Mouse (Mus musculus) layer of hippocampus, adult 2 months (tissue): ENCODE measurements around the gene Gsdma3. TPM values are rescaled to one million over a fixed set of nuclear protein-coding genes. Genes with fewer than 3 reads are reported as not detected.

Experiments used
- DNase-seq, 2 experiments: peaks; one replicate each; pipeline ENCODE4 v3.0.0; 2022; ENCODE audit warnings: low spot score in 2 of 2
- H3K27ac ChIP-seq: fragments of 200-600 bp; 2 replicates; pipeline ENCODE4 v1.8.1; 2022
- H3K4me3 ChIP-seq: fragments of 200-600 bp; 2 replicates; pipeline ENCODE4 v1.8.1; 2022; ENCODE audit warnings: mild to moderate bottlenecking
- CTCF ChIP-seq: fragments of 200-600 bp; conservative IDR thresholded peaks from 2 replicates; pipeline ENCODE4 v1.8.1; 2022; ENCODE audit warnings: antibody characterized with exemption, mild to moderate bottlenecking, moderate library complexity
- total RNA-seq, 2 experiments: library from RNA; stranded (reverse); gene quantifications; 2 replicates each; pipeline ENCODE4 v1.2.3; 2021

Gene Gsdma3
- total RNA-seq, 2 experiments from 2014 or later, result not detected

DNA sequence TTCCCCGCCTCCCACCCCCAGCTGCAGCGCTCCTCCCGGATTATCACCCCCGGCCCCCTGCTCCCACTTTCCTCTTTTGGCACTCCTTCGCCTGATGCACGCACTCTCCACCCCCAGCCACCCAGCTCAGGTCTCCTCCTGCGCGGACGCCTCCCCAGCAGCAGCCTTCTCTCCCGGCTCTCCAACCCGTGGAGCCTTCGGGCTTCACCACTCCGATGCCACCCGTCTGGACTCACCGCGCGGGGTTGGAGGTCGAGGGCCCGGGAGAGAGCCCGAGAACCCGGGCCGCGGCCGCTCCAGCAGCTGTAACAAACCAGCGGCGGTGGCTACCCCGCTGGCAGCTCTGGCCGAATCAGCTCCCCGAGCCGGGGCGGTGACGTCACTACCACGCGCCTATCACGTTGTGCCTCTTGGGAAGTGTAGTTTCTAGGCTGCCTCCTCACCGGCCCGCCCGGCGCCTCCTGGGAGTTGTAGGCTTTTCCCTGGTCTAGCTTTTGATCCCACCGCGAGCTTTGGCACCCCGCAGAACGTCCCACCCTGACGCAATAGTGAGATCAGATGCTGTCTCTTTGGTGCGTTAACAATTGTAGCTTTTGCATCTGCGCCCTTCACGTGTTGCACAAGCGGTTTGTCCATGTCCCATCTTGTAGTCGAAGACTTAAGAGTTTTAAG, 39.1 kb upstream of the Gsdma3 start, which contains the start of gene Ormdl3:
Gene Ormdl3 (minus strand): TSS at position 477 of the 672 bp plus-strand sequence.
- no peak for TF ChIP-seq CTCF
- peak; percentile 98 to 99 for DNase-seq

DNA sequence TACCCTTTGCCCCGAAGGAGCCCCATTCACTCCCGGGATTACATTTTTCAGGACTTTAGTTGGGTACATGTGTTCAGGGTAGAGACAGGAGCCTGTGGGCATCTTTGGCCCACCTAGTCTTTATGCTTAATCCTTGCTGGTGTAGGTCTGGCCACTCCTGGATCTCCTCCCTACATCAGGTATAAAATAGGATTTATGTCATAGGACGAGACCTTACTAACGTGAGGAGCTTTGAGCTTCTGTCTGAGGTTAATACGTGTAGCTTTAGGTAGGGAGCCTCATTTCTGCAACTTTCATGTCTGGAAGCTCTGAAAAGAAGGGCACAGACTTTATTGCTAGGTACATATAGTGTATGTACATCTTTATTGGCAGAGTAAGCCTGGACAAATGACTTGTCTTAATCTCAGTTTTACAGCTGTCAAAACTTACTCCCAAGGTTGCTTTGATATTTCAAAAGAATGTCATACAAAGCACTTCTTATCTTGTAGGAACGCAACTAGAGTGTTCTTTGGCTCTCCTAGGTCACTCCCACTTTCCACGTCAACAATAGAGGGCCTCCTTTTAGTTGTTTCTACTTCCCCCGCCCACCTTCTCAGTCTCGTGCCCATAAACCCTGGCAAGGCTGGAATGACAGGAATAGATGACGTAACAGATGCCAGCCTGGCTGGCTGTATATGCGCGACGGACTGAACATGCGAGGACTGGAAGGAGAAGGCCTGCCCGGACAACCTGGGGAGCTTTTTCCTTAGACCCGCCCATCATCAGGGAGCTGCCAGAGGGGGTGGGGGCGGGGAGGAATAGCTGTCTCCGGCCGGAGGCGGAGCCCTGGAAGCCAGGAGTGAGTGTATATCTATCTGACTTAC, 38.2 kb upstream of the Gsdma3 start:
- peak; percentile 35 to 58 for DNase-seq
- no peak for TF ChIP-seq CTCF
- H3K4me3 ChIP-seq, result peak overlapping the region; percentile 93
- peak overlapping the region; percentile 92 for H3K27ac ChIP-seq

More for the DNA sequence above, 39.1 kb upstream of the Gsdma3 start, which contains the start of gene Ormdl3:
- H3K4me3 ChIP-seq, result peak within 1 kb of the TSS; percentile 93
- H3K27ac ChIP-seq, result peak within 1 kb of the TSS; percentile 92

DNA sequence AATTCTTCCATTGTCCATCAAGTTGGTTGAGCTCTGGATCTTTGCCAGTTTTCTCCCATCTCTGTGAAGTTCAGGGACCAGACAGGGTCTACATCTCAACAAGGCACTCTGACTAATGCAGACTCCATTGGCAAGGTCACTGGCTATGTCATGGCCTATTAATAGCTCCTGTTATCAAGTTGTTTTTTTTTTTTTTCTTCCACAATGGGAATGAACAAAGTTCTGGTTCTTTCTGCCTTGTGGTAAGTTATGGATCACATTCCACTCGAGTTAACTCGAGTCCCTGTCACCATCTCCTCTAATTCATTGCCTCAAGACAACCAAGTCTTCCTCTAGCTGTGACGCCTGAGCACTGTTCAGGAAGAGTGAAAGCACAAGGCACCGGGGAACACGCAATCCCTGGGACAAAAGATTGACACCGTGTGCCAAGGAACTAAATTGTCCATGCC, 37.3 kb upstream of the Gsdma3 start:
- no peak for TF ChIP-seq CTCF
- no peak overlapping the region for H3K27ac ChIP-seq
- H3K4me3 ChIP-seq, result no peak overlapping the region
- no peak for DNase-seq

DNA sequence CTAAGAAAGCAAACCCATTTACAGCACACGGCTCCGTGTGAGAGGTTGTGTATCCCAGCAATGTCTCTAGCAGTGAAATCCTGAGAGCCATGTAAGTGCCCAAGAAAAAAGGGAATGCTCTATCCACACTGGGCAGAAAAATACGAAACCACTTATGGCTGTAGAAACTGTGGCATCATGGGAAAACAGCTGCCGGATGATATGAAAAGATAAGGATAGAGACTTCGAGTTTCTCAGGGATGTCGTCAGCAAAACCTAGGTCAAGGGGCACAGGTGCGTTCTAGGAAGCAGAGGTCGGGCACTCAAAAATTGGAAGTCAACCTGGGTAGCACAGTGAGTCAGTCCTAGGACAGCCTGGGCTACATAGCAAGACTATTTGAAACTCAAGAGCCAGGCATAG, 36.9 kb upstream of the Gsdma3 start:
- Histone ChIP-seq H3K27ac (no peak overlapping the region), H3K4me3 (no peak overlapping the region)
- no peak for DNase-seq
- TF ChIP-seq CTCF, result no peak

DNA sequence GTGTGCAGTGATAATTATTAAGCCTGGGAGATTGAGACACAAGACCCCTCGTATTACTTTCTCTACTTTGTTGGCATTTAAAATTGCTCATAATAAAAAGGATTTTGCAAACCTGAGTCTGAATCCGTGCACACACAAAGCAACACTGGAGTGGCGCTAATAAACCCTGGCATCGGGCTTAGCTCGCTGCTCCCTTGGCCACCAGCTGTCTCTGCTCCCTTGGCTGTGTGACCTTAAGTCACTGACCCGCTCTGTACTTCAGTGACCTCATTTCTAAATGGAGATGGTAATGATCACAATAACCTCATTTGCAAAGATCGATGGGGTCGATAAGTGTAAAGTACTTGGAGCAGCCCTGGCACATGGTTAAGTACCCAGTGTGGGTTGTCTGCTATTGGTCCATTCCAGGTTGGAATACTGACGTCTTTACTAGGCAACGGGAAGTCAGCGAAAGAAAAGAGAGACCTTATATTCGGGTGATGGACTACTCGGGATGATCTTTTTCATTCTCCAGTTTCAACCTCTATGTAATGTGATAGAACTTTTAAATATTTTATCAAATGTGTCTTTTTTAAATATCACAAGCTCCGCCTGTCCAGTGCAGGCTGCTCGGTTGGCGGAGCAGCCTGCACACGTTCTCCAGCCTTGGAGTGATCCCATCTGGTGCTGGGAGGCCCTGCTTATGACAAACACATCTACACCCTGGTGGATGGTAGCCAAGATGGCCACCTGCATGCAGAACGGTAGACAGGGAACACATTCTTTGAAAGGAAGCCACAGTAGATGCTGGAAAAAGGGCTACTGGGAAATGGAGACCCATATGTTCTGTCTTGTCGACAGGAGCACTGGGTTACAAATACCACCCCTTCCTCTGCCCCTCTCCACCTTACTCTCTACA, 35.4 kb upstream of the Gsdma3 start:
- H3K4me3 ChIP-seq, result no peak overlapping the region
- no peak for DNase-seq
- no peak overlapping the region for H3K27ac ChIP-seq
- no peak for TF ChIP-seq CTCF

DNA sequence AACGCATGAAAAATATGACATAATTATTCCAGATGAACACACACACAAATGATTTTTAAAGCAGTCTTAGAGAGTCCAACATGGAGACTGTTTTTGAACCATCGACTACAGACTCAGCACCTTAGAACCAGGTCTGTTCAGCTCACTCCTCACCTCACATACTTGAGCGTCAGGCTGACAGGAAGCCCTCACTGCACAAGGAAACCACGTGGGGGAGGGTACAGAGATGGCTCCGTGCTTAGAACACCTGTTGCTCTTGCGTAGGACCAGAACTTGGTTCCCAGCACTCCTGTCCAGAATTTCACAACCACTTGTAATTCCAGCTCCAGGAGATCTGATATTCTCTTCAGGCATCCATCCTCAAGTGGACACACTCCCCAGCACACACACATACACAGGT, 31.1 kb upstream of the Gsdma3 start:
- no peak for DNase-seq
- Histone ChIP-seq H3K27ac (no peak overlapping the region), H3K4me3 (no peak overlapping the region)
- TF ChIP-seq CTCF, result no peak

DNA sequence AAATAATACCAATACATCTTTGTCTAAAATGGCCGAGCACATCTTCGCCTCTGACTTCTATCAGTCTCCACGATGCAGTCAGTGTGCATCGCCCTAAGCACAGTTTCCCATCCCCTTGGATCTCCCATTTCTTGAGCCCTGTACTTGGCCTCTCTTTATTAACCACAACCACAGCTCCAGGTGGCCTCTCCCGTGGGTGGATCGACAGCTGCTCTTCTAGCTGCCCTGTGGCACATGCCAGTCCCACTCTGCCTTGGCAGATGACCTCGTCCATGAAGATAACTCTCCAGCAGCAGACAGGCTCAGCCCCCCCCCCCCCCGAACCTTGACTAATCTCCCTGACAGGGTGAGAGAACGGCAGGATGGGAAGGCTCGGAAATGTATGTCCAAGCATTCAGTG, 30.7 kb upstream of the Gsdma3 start:
- H3K27ac ChIP-seq, result no peak overlapping the region
- TF ChIP-seq CTCF, result no peak
- no peak for DNase-seq
- H3K4me3 ChIP-seq, result no peak overlapping the region

DNA sequence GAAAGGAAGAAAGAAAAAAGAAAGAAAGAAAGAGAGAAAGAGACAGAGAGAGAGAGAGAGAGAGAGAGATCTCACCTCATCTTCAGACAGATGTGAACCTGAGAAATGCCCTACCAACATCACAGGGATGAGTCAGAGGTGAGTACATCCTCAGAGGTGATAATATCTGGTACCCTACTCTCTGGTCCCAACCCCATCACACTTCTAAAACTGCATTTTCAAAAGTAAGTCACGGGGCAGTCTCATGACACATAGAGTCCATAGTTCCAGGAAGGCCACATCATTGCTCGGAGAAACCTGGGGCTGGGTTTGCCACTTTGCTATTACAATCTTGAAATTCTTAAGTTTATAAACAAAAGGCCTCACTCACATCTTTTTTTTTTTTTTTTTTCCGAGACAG, 30.2 kb upstream of the Gsdma3 start:
- Histone ChIP-seq H3K4me3 (no peak overlapping the region), H3K27ac (no peak overlapping the region)
- TF ChIP-seq CTCF, result no peak
- no peak for DNase-seq

DNA sequence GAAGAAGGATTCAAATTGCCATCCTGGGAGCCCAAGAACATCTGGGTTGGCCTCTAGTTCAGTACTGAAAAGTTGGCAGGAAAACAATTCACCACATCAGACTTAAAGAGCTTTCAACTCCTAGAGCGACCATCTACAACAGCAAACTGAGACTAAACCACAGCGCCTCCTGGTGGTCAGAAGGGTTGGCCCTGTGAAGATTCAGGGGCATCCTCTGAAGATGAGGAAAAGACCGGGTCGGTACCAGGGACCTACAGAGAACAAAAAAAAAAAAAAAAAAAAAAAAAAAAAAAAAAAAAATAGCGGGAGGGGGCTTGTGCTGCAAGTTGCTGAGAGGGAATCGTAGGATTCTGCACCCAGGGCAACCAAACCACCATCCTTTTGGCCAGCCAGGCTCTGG, 28.8 kb upstream of the Gsdma3 start:
- TF ChIP-seq CTCF, result peak; percentile 76
- Histone ChIP-seq H3K27ac (no peak overlapping the region), H3K4me3 (no peak overlapping the region)
- DNase-seq, result peak in 1 of 2 experiments; percentile 41

DNA sequence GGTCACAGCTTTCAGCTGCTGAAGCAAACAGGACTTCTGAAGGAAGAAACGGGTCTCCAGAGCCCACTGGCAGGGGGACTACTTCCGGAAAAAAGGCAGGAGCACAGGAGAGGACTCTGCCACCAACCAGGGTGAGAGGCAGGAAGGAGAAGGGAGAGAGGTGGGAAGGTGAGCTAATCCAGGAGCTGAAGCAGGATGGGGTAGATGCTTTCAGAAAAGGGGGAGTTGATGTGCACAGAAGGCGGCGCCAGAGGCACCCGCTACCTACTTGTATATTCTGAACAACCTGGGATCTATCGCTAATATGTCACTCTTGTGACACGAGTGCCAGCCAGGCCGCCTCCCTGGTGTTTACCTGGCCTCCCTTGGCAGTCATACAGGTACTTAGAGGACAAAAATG, 28.2 kb upstream of the Gsdma3 start, which contains the start of gene Lrrc3c:
Gene Lrrc3c (plus strand): TSS at position 301 of the 400 bp plus-strand sequence.
- no peak for TF ChIP-seq CTCF
- no peak within 1 kb of the TSS for H3K27ac ChIP-seq
- H3K4me3 ChIP-seq, result peak within 1 kb of the TSS; percentile 23; the same call in 1 of the 2 replicates

DNA sequence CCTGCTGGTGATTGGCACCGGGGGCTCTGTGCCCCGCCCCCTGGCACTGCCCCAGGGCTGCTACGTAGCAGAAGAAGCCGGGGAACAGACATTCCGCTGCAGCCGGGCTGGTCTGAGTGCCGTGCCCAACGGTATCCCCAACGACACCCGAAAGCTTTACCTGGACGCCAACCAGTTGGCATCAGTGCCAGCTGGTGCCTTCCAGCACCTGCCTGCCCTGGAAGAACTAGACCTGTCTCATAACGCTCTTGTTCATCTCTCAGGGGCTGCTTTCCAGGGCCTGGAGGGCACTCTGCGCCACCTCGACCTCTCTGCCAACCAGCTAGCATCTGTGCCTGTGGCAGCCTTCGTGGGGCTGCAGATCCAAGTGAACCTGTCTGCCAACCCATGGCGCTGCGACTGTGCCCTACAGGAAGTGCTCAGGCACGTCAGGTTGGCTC, 27.3 kb upstream of the Gsdma3 start:
- no peak overlapping the region for H3K27ac ChIP-seq
- peak overlapping the region; percentile 23; the same call in 1 of the 2 replicates for H3K4me3 ChIP-seq
- no peak for DNase-seq
- TF ChIP-seq CTCF, result no peak

More for the DNA sequence above, 28.2 kb upstream of the Gsdma3 start, which contains the start of gene Lrrc3c:
- no peak for DNase-seq

DNA sequence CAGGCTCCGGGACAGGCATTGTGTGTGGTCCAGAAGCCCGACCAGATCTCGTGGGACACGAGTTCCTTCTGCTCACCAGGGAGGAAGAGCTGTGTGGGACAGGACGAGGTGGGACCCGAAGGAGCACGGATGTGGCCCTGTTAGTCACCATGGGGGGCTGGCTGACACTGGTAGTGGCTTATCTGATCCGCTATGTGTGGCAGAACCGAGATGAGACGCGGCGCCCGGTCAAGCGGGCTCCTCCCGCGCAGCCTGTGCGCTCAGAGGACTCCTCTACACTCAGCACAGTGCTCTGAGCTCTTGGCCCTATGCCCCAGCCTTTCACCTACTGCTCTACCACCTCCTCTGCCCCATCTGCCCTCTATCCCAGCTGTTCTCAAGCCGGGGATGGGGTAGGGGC, 26.9 kb upstream of the Gsdma3 start:
- no peak for DNase-seq
- Histone ChIP-seq H3K4me3 (no peak overlapping the region), H3K27ac (no peak overlapping the region)
- TF ChIP-seq CTCF, result no peak
